In genomic region chr19:10123892-10124634, GRCm38 (mm10) we compare ENCODE assay signal across 28 mouse cellular contexts. TPM values are rescaled to one million over a fixed set of nuclear protein-coding genes. Genes with fewer than 3 reads are reported as not detected.
DNase-seq lines count a peak whose midpoint lies in the region; ATAC-seq and TF ChIP-seq lines count a peak whose summit lies in the region.
"Had no signal": no experiment of that assay in that cellular context is flagged by ENCODE, and none has a peak within 500 bp of the region (broad histone marks: within the 10 kb centered on the region; RNA-seq: fewer than 3 reads in every experiment).

No protein-coding gene starts in this region.

- 64% methylated on average over 7 of the region's 7 CpGs for WGBS in forebrain, postnatal 0 days
- WGBS in forebrain, embryonic 15.5 days = 79% methylated on average over 7 of the region's 7 CpGs

- peak; percentile 48 for DNase-seq in forebrain, postnatal 0 days
- peak; percentile 22 to 48 for DNase-seq in layer of hippocampus, adult 18-20 months (ENCODE audit: low spot score in 2 of 2)
- no peak for DNase-seq in layer of hippocampus, postnatal 10 days (ENCODE audit: low spot score in 2 of 2)
- peak; percentile 10 for DNase-seq in urinary bladder, adult 2 months (ENCODE audit: low spot score)
- no peak for DNase-seq in urinary bladder, postnatal 4 days (ENCODE audit: low spot score in 2 of 2)
- no peak for DNase-seq in gastrocnemius, postnatal 4 days (ENCODE audit: low spot score in 2 of 2)
- no peak for DNase-seq in cerebellum, postnatal 25 days
- DNase-seq: adrenal gland, postnatal 10 days; cerebellum, adult 11-12 months; cerebellum, adult 9-11 months; kidney, adult 8-10 months; kidney, postnatal 4 days; right cerebral cortex, postnatal 4 days; thymus, adult 2 months; thymus, postnatal 4 days had no signal

- no peak overlapping the region for H3K4me2 ChIP-seq in forebrain, postnatal 0 days (ENCODE audit: low read depth)
- H3K4me2 ChIP-seq in forebrain, embryonic 15.5 days (replicated peaks) = no peak overlapping the region
- H3K4me2 ChIP-seq: heart, embryonic 15.5 days; limb, embryonic 13.5 days; liver, embryonic 11.5 days; lung, embryonic 15.5 days had no signal

- no peak for TF ChIP-seq CTCF in forebrain, postnatal 0 days (IDR thresholded peaks at IDR 0.05; ENCODE audit: low read depth)

- no peak overlapping the region for H3K27ac ChIP-seq in forebrain, postnatal 0 days (ENCODE audit: low read depth, low read length)
- no peak overlapping the region for H3K27ac ChIP-seq in forebrain, embryonic 15.5 days (replicated peaks)
- H3K27ac ChIP-seq: heart, embryonic 15.5 days; kidney, postnatal 0 days; left cerebral cortex, adult 2 months; limb, embryonic 13.5 days; lung, embryonic 15.5 days; midbrain, embryonic 10.5 days; stomach, postnatal 0 days had no signal

- H3K9ac ChIP-seq in forebrain, postnatal 0 days = no peak overlapping the region
- no peak overlapping the region for H3K9ac ChIP-seq in forebrain, embryonic 15.5 days (replicated peaks)
- H3K9ac ChIP-seq: heart, embryonic 15.5 days; limb, embryonic 13.5 days; lung, embryonic 15.5 days had no signal

- H3K36me3 ChIP-seq in forebrain, postnatal 0 days (ENCODE audit: insufficient read depth) = no peaks in the 10 kb centered on the region
- no peaks in the 10 kb centered on the region for H3K36me3 ChIP-seq in forebrain, embryonic 15.5 days
- H3K36me3 ChIP-seq: G1E; heart, embryonic 15.5 days; limb, embryonic 13.5 days; lung, embryonic 15.5 days; midbrain, embryonic 10.5 days had no signal

- H3K4me1 ChIP-seq in forebrain, postnatal 0 days (ENCODE audit: insufficient read depth) = no peaks in the 10 kb centered on the region
- no peaks in the 10 kb centered on the region for H3K4me1 ChIP-seq in forebrain, embryonic 15.5 days
- H3K4me1 ChIP-seq: heart, embryonic 15.5 days; midbrain, embryonic 10.5 days had no signal

- no peaks in the 10 kb centered on the region for H3K9me3 ChIP-seq in forebrain, postnatal 0 days (ENCODE audit: low read length)
- no peaks in the 10 kb centered on the region for H3K9me3 ChIP-seq in forebrain, embryonic 15.5 days
- H3K9me3 ChIP-seq: G1E; heart, embryonic 15.5 days; limb, embryonic 13.5 days; lung, embryonic 15.5 days; midbrain, embryonic 10.5 days had no signal

- peak; percentile 88 for ATAC-seq in forebrain, postnatal 0 days
- ATAC-seq in forebrain, embryonic 15.5 days (replicated peaks) = no peak
- ATAC-seq: intestine, embryonic 16.5 days had no signal

- H3K27me3 ChIP-seq in forebrain, postnatal 0 days (ENCODE audit: insufficient read depth, low read length) = no peaks in the 10 kb centered on the region
- H3K27me3 ChIP-seq in forebrain, embryonic 15.5 days = no peaks in the 10 kb centered on the region
- H3K27me3 ChIP-seq: heart, embryonic 15.5 days; limb, embryonic 13.5 days; lung, embryonic 15.5 days had no signal

- no peak overlapping the region for H3K4me3 ChIP-seq in forebrain, postnatal 0 days (ENCODE audit: low read depth, low read length)
- no peak overlapping the region for H3K4me3 ChIP-seq in forebrain, embryonic 15.5 days
- H3K4me3 ChIP-seq: erythroblast, embryonic 14.5 days; heart, embryonic 15.5 days; left cerebral cortex, adult 2 months; limb, embryonic 13.5 days; lung, embryonic 15.5 days; midbrain, embryonic 10.5 days; myocyte had no signal

RNA-seq across cellular contexts. Expression of gene Fads2, which starts 22.5 kb away (rescaled TPM):
- total RNA-seq in forebrain, postnatal 0 days (2014; rRNA removed) = 218 and 248 TPM in 2 replicates
- 183 and 249 TPM in 2 replicates for polyA plus RNA-seq in forebrain, postnatal 0 days (2015; fragmentation: Nextera tagmentation; extraction: Ambion mirVana)
- polyA plus RNA-seq in forebrain, embryonic 15.5 days (2015; fragmentation: Nextera tagmentation; extraction: Ambion mirVana) = 164 and 166 TPM in 2 replicates
- 100 to 1,000 TPM; 140 to 145 TPM for total RNA-seq in layer of hippocampus, adult 18-20 months (2021)
- 100 to 1,000 TPM; 276 to 282 TPM for total RNA-seq in layer of hippocampus, postnatal 10 days (2021)
- polyA plus RNA-seq in urinary bladder, adult 2 months (2012; rRNA removed) = 156 and 173 TPM in 2 replicates
- total RNA-seq in gastrocnemius, postnatal 4 days (2021) = 10 to 100 TPM; 26.2 to 27.3 TPM

RNA-seq across cellular contexts. Expression of gene Fads1, which starts 58.6 kb away (rescaled TPM):
- 142 and 176 TPM in 2 replicates for total RNA-seq in forebrain, postnatal 0 days (2014; rRNA removed)
- 113 and 153 TPM in 2 replicates for polyA plus RNA-seq in forebrain, postnatal 0 days (2015; fragmentation: Nextera tagmentation; extraction: Ambion mirVana)
- 158 and 166 TPM in 2 replicates for polyA plus RNA-seq in forebrain, embryonic 15.5 days (2015; fragmentation: Nextera tagmentation; extraction: Ambion mirVana)
- 100 to 1,000 TPM; 187 to 200 TPM for total RNA-seq in layer of hippocampus, adult 18-20 months (2021)
- 100 to 1,000 TPM; 180 to 185 TPM for total RNA-seq in layer of hippocampus, postnatal 10 days (2021)
- 75.3 and 95.1 TPM in 2 replicates for polyA plus RNA-seq in urinary bladder, adult 2 months (2012; rRNA removed)
- 10 to 100 TPM; 49.8 to 51.3 TPM for total RNA-seq in gastrocnemius, postnatal 4 days (2021)

Comparison
In these comparisons a context has a peak if more than half of its experiments do, and no peak if none do; other contexts are left out.
1. DNase-seq: peak in forebrain, postnatal 0 days (single experiment), layer of hippocampus, adult 18-20 months (2 of 2) and urinary bladder, adult 2 months (single experiment); none in layer of hippocampus, postnatal 10 days (0 of 2), urinary bladder, postnatal 4 days (0 of 2), gastrocnemius, postnatal 4 days (0 of 2) and cerebellum, postnatal 25 days (0 of 2).